Mouse (Mus musculus) MEL (cell line): ENCODE measurements around the gene Opcml.

ENCODE experiments used
- CTCF ChIP-seq, 3 experiments: IDR thresholded peaks in 2 of 3; conservative IDR thresholded peaks in 1 of 3; 2 replicates each; pipeline ENCODE4 v1.5.1; 2011 to 2012; ENCODE audit warnings: low read length in 3 of 3, low read depth in 2 of 3, mild to moderate bottlenecking in 2 of 3, improper control_type of control experiment in 1 of 3, inconsistent platforms in 1 of 3, mixed read lengths in 1 of 3, moderate library complexity in 1 of 3; ENCODE audit not compliant: control insufficient read depth in 1 of 3, insufficient read depth in 1 of 3, poor library complexity in 1 of 3, severe bottlenecking in 1 of 3
- EP300 ChIP-seq, 2 experiments: IDR thresholded peaks; 2 replicates each; pipeline ENCODE4 v1.6.1; 2011; ENCODE audit warnings: improper control_type of control experiment in 2 of 2, low read length in 2 of 2, low read depth in 1 of 2, mild to moderate bottlenecking in 1 of 2
- MAX ChIP-seq: IDR thresholded peaks from 2 replicates; pipeline ENCODE4 v1.6.1; 2011; ENCODE audit warnings: low read length, improper control_type of control experiment
- NELFE ChIP-seq: IDR thresholded peaks from 2 replicates; pipeline ENCODE4 v1.6.1; 2011; ENCODE audit warnings: low read depth, low read length, improper control_type of control experiment
- NRF1 ChIP-seq: IDR thresholded peaks from 2 replicates; pipeline ENCODE4 v1.6.1; 2014; ENCODE audit warnings: low read depth, mild to moderate bottlenecking, inconsistent platforms, low read length, improper control_type of control experiment, moderate library complexity; ENCODE audit not compliant: poor library complexity, insufficient read depth, severe bottlenecking
- POLR2A ChIP-seq, 2 experiments: IDR thresholded peaks; 2 replicates each; pipeline ENCODE4 v1.6.1; 2011 to 2012; ENCODE audit warnings: low read length in 2 of 2, mild to moderate bottlenecking in 2 of 2, control low read depth in 1 of 2, improper control_type of control experiment in 1 of 2, low read depth in 1 of 2, moderate library complexity in 1 of 2; ENCODE audit not compliant: control insufficient read depth in 1 of 2, insufficient read depth in 1 of 2, poor library complexity in 1 of 2
- POLR2AphosphoS2 ChIP-seq: IDR thresholded peaks from 2 replicates; pipeline ENCODE4 v1.6.1; 2011; ENCODE audit warnings: low read length, improper control_type of control experiment
- RAD21 ChIP-seq: IDR thresholded peaks from 2 replicates; pipeline ENCODE4 v1.6.1; 2011; ENCODE audit warnings: mild to moderate bottlenecking, low read depth, low read length, improper control_type of control experiment
- TBP ChIP-seq: IDR thresholded peaks from 2 replicates; pipeline ENCODE4 v1.8.0; 2011; ENCODE audit warnings: low read depth, low read length, improper control_type of control experiment
- UBTF ChIP-seq: IDR thresholded peaks from 2 replicates; pipeline ENCODE4 v1.6.1; 2012; ENCODE audit warnings: low read depth, mild to moderate bottlenecking, inconsistent platforms, low read length, improper control_type of control experiment, moderate library complexity, borderline replicate concordance; ENCODE audit not compliant: insufficient read depth

GRCm38 (mm10) chr9:28395222-28395621, 604.6 kb downstream of the Opcml start:
- TF ChIP-seq RAD21 (no peak), CTCF (IDR thresholded peaks at IDR 0.05 in 2 of 3, conservative IDR thresholded peaks at IDR 0.05 in 1 of 3; ENCODE audit: control insufficient read depth in 1 of 3, insufficient read depth in 1 of 3, low read depth in 2 of 3, low read length in 3 of 3, poor library complexity in 1 of 3, severe bottlenecking in 1 of 3) (no peak), POLR2A (IDR thresholded peaks at IDR 0.05; ENCODE audit: control insufficient read depth in 1 of 2, insufficient read depth in 1 of 2, low read depth in 1 of 2, low read length in 2 of 2, poor library complexity in 1 of 2) (no peak), NELFE (no peak), TBP (no peak), POLR2AphosphoS2 (no peak), NRF1 (no peak), MAX (no peak), UBTF (no peak), EP300 (IDR thresholded peaks at IDR 0.05; ENCODE audit: low read depth in 1 of 2, low read length in 2 of 2) (no peak)
